Mouse (Mus musculus): ENCODE measurements at regions not wholly inside any gene's neighbourhood (a gene's known extent, or its start where the extent isn't known, plus 50 kb on each side); places are given as distances from the start of the nearest gene placed in this dataset.
A peak's percentile ranks its signal among the peaks of the same experiment; 100 is the strongest.

- DNase-seq: no peak
These were observed 987.8 kb downstream of the Pcdh7 start for GRCm38 (mm10) chr5:58705561-58705960.

DNA sequence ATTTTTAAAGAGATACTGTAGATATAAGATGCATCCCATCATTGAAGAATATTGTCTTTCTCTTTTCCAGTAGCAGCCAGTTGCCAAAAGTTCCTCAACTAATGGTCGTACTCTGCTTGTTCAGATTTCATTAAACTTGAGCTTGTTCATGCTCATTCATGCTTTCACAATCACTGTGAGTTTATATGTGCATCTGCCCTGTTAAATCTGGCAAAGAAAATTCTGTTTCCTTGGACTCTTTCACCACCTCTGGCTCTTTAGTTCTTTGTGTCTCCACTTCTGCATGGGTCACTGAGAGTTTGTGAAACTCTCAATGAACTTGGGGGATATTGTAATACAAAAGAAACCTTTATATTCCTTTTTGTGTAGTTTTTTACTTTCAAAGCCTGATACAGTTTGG is 994.6 kb downstream of the Pcdh7 start:
- no peak for DNase-seq

DNA sequence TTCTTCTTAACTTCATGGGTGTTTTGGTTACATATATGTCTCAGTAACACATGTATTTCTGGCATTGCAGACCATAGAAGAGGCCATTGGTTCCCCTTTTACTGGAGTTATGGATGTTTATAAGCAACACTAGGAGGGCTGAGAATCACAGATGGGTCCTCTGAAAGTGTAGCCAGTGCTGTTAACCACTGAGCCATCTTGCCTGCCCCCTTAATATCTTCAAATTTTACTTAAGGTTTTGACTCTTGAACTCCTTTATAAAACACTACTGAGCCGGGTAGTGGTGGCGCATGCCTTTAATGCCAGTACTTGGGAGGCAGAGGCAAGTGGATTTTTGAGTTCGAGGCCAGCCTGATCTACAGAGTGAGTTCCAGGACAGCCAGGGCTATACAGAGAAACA is 1015.6 kb downstream of the Pcdh7 start:
- no peak for DNase-seq

GRCm38 (mm10) chr5:58733961-58734360 is 1016.2 kb downstream of the Pcdh7 start:
- DNase-seq: no peak

DNA sequence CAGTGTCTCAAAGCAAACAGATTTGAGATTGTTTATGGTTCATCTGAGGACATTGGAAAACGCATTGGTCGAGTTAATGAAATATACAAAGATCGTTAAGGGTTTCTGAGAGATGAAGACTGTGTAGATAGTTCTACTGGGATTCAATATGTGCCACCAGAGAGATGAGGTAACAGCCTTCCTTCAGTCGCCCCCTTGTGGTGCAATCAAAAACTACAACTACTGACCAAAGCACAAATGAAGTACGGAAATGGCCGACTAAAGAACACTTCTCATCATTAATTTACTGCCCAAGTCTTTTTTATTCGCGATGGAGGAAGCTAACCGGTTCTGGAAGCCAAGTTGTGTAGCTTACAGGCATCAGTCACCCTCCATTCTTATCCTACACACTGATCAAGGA is 1018.8 kb downstream of the Pcdh7 start:
- peak; percentile 34 for DNase-seq

GRCm38 (mm10) chr5:58737264-58737883 is 1019.6 kb downstream of the Pcdh7 start:
- DNase-seq: no peak

DNA sequence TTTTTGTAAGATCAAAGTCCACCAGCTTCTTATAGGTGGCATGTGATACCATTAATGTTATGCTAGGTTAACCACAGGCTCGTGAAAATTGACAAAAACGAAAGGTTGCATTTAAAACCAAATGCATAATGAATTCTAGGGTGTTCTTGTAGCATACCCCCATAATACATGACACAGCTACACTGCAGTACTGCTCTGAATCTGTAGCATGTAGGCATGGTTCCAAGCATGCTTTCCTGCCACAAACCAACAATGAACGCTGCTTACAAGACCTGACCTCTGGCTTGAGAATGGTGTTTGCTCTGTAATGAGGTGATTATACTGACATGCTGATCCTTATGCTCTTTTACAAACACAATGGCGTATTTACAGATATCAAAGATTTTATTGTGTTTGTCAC is 1020.3 kb downstream of the Pcdh7 start:
- DNase-seq: no peak

- no peak for DNase-seq
These were observed 1023.0 kb downstream of the Pcdh7 start for GRCm38 (mm10) chr5:58740759-58741158.

DNA sequence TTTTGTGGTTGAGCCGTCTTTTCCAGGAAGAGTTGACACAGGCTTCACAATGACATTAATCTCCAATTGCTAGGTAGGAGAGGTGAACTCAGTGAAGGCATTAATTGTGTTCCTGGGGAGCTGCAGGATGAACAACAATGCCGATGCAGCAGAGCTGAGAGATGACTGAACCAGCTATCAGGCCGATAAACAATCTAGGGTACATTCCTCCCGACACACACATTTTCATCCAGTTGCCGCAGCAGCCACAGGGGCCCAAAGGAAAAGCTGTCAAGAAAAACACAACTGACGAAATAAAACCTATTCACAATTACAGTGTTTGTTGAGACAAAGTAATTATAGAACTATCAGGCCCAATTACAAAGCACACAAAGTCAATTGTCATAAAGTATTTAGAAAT is 1029.9 kb downstream of the Pcdh7 start:
- no peak for DNase-seq

GRCm38 (mm10) chr5:58751777-58752176 is 1034.0 kb downstream of the Pcdh7 start:
- DNase-seq: no peak
